Mouse (Mus musculus) limb, embryonic 15.5 days (tissue): ENCODE measurements around the gene Psmb9. TPM values are rescaled to one million over a fixed set of nuclear protein-coding genes. Genes with fewer than 3 reads are reported as not detected.
"Not testable (repeated sequence)": the region's sequence is repeated elsewhere in the genome, so short reads cannot be mapped to it uniquely, and the experiment has no call there.

Experiments
- ATAC-seq: fragments of 200-750 bp; cut with Nextera tagmentation; 2 replicates; pipeline ENCODE4 v1.8.0; 2017; ENCODE audit warnings: low read depth, moderate TSS enrichment; ENCODE audit not compliant: insufficient number of reproducible peaks, low FRiP score, low TSS enrichment
- H3K27ac ChIP-seq: fragments of 300-500 bp; sonication (generic); 2 replicates; pipeline ENCODE4 v1.5.1; 2015; ENCODE audit warnings: moderate library complexity, mild to moderate bottlenecking, inconsistent platforms
- H3K27me3 ChIP-seq: fragments of 300-500 bp; sonication (generic); 2 replicates; pipeline ENCODE4 v1.6.1; 2015; ENCODE audit warnings: inconsistent platforms
- H3K36me3 ChIP-seq: fragments of 300-500 bp; sonication (generic); 2 replicates; pipeline ENCODE4 v1.6.1; 2015; ENCODE audit warnings: inconsistent platforms
- H3K4me1 ChIP-seq: fragments of 300-500 bp; sonication (generic); 2 replicates; pipeline ENCODE4 v1.6.1; 2015; ENCODE audit warnings: inconsistent platforms
- H3K4me2 ChIP-seq: fragments of 300-500 bp; sonication (generic); 2 replicates; pipeline ENCODE4 v1.6.1; 2015; ENCODE audit warnings: mild to moderate bottlenecking, inconsistent platforms
- H3K4me3 ChIP-seq: fragments of 300-500 bp; sonication (generic); 2 replicates; pipeline ENCODE4 v1.5.1; 2015; ENCODE audit warnings: mild to moderate bottlenecking, inconsistent platforms
- H3K9ac ChIP-seq: fragments of 300-500 bp; sonication (generic); 2 replicates; pipeline ENCODE4 v1.6.1; 2015; ENCODE audit warnings: inconsistent platforms
- H3K9me3 ChIP-seq: fragments of 300-500 bp; sonication (generic); 2 replicates; pipeline ENCODE4 v1.6.1; 2016; ENCODE audit warnings: inconsistent platforms
- WGBS: fragments of 180-500 bp; shearing (Covaris S2); methylation state at CpG from one replicate; pipeline ENCODE4 v1.1.7; 2015; 5-methylcytosine and 5-hydroxymethylcytosine counted together
- polyA plus RNA-seq: library from polyadenylated mRNA; unstranded; fragments of >200 nt; fragmentation: Nextera tagmentation; extraction: Ambion mirVana; gene quantifications from 2 replicates; pipeline ENCODE4 v1.2.1, GENCODE M21; 2015

Gene Psmb9
- polyA plus RNA-seq, 1 experiment from 2014 or later, result 3.4 TPM

- ATAC-seq, result no peak
- H3K27me3 ChIP-seq, result peaks cover 9% of the 10 kb centered on the region; the same call in 1 of the 2 replicates
- no peak overlapping the region for H3K4me2 ChIP-seq
- H3K36me3 ChIP-seq, result no peaks in the 10 kb centered on the region
- no peaks in the 10 kb centered on the region for H3K4me1 ChIP-seq
- whole genome bisulfite sequencing, result 50% methylated on average over 1 of the region's 1 CpGs
- no peak overlapping the region for H3K4me3 ChIP-seq
- no peak overlapping the region for H3K27ac ChIP-seq
- no peak overlapping the region for H3K9ac ChIP-seq
- H3K9me3 ChIP-seq, result no peaks in the 10 kb centered on the region
Observed at GRCm38 (mm10) chr17:34174075-34174474, 13.5 kb downstream of the Psmb9 start.

- WGBS, result 92% methylated on average over 5 of the region's 5 CpGs
- Histone ChIP-seq H3K4me2 (no peak overlapping the region), H3K27ac (no peak overlapping the region), H3K9ac (no peak overlapping the region), H3K9me3 (no peaks in the 10 kb centered on the region), H3K4me3 (no peak overlapping the region), H3K36me3 (no peaks in the 10 kb centered on the region), H3K27me3 (peaks cover 9% of the 10 kb centered on the region; the same call in 1 of the 2 replicates), H3K4me1 (no peaks in the 10 kb centered on the region)
- ATAC-seq, result no peak
Observed at GRCm38 (mm10) chr17:34172528-34172927, 15.0 kb downstream of the Psmb9 start.

DNA sequence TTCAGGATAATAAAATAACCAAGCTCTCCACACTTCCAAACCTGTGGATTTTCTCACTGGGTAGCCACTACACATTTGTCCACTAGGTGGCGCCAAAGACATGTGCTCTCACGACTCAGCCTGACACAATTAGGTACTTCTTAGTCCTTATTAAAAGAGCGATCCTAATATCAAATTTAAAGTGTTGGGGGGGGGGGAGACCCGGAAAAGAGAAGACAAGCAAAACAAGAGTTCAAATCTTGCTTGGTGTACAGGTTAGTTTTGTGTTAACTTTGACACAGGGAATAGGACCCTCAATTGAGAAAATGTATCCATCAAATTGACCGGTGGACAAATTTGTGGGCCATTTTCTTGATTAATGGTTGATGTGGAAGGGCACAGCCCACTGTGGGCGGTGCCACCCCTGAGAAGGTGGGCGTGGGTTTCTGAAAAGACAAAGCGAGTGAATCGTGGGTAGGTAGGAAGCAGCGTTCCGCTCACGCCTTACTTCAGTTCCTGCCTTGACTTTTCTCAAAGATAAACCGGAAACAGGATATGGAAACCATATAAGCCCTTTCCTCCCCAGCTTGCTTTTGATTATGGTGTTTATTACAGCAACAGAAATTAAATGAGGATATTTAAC, 16.6 kb downstream of the Psmb9 start:
- Histone ChIP-seq H3K4me3 (no peak overlapping the region), H3K9me3 (no peaks in the 10 kb centered on the region), H3K4me2 (no peak overlapping the region), H3K4me1 (no peaks in the 10 kb centered on the region), H3K9ac (no peak overlapping the region), H3K27ac (no peak overlapping the region), H3K36me3 (no peaks in the 10 kb centered on the region), H3K27me3 (0 out of 2 replicates have a peak, but pooled peaks cover 9% of the 10 kb centered on the region)
- ATAC-seq, result no peak
- WGBS, result 38% methylated on average over 13 of the region's 13 CpGs

DNA sequence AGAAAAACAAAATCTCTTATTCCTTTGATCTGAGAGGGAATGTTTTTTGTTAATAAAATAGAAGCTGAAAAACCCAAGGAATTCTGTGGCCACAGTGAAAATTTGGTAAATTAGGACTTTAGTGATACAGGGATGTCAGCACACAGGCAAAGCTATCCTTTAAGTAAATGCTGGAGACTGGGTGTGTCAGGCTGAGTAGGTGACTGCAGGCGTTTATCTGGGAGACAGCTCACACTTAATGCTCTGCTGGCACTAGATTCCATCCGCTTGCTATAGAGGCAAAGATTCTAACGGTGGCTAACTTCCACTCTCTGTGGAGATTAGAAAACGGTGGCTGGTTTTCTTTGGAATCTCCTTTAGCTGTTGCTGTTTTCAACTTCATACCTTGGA, 17.1 kb downstream of the Psmb9 start:
- no peaks in the 10 kb centered on the region for H3K4me1 ChIP-seq
- H3K27ac ChIP-seq, result no peak overlapping the region
- 0 out of 2 replicates have a peak, but pooled peaks cover 9% of the 10 kb centered on the region for H3K27me3 ChIP-seq
- ATAC-seq, result no peak
- no peak overlapping the region for H3K9ac ChIP-seq
- H3K9me3 ChIP-seq, result no peaks in the 10 kb centered on the region
- H3K36me3 ChIP-seq, result no peaks in the 10 kb centered on the region
- 25% methylated on average over 4 of the region's 4 CpGs for WGBS
- H3K4me3 ChIP-seq, result no peak overlapping the region
- H3K4me2 ChIP-seq, result no peak overlapping the region

DNA sequence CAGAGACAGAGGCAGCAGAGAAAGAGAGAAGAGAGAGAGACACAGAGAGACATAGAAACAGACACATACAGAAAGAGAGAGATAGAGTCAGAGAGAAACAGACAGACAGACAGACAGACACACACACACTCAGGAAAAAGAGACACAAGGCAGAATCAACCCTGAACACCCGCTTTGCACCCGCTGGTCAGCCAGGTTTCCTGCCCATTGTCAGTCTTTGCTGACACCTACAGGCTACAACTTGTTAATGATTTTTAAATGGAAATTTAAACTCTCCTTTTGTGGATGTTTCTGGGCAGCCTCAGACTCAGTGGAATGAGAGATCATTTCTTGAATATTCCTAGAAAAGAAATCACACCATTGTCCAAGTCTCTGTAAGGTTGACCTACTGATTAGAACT, 18.3 kb downstream of the Psmb9 start:
- Histone ChIP-seq H3K27ac (no peak overlapping the region), H3K4me2 (no peak overlapping the region), H3K4me1 (no peaks in the 10 kb centered on the region), H3K9ac (no peak overlapping the region), H3K36me3 (no peaks in the 10 kb centered on the region), H3K4me3 (no peak overlapping the region), H3K27me3 (0 out of 2 replicates have a peak, but pooled peaks cover 9% of the 10 kb centered on the region), H3K9me3 (no peaks in the 10 kb centered on the region)
- ATAC-seq, result no peak
- 2% methylated on average over 2 of the region's 2 CpGs for WGBS

- Histone ChIP-seq H3K4me2 (no peak overlapping the region), H3K4me3 (no peak overlapping the region), H3K27me3 (0 out of 2 replicates have a peak, but pooled peaks cover 2% of the 10 kb centered on the region), H3K4me1 (no peaks in the 10 kb centered on the region), H3K27ac (no peak overlapping the region), H3K36me3 (no peaks in the 10 kb centered on the region), H3K9ac (no peak overlapping the region), H3K9me3 (no peaks in the 10 kb centered on the region)
- ATAC-seq, result no peak
- 88% methylated on average over 6 of the region's 6 CpGs for WGBS
Observed at GRCm38 (mm10) chr17:34165033-34165730, 22.4 kb downstream of the Psmb9 start.

- no peaks in the 10 kb centered on the region for H3K36me3 ChIP-seq
- no peak for ATAC-seq
- H3K9ac ChIP-seq, result no peak overlapping the region
- H3K4me2 ChIP-seq, result no peak overlapping the region
- no peak overlapping the region for H3K4me3 ChIP-seq
- WGBS, result 42% methylated on average over 9 of the region's 9 CpGs
- H3K27me3 ChIP-seq, result 0 out of 2 replicates have a peak, but pooled peaks cover 2% of the 10 kb centered on the region
- H3K27ac ChIP-seq, result no peak overlapping the region
- H3K9me3 ChIP-seq, result no peaks in the 10 kb centered on the region
- H3K4me1 ChIP-seq, result no peaks in the 10 kb centered on the region
Observed at GRCm38 (mm10) chr17:34164202-34164895, 23.2 kb downstream of the Psmb9 start.

DNA sequence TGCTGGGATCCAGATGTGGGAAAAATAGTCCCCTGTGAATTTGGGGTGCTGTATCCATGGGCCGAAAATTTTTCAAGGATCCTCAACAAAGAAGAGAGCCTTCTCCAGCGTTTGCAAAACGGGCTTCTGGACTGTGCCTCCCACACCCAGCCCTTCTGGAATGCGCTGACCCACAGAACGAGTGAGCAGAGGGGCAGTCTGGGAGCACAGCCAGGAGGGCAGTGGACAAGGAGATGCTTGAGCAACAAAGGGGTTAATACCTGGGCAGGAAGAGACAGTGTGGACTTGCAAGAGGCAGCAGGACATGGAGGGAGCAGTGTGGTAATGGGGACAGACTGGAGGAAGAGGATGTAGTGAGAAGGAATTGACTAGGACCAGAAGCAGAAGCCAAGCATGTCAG, 32.0 kb downstream of the Psmb9 start:
- Histone ChIP-seq H3K4me3 (no peak overlapping the region), H3K27ac (no peak overlapping the region), H3K4me2 (no peak overlapping the region), H3K4me1 (no peaks in the 10 kb centered on the region), H3K9me3 (no peaks in the 10 kb centered on the region), H3K36me3 (no peaks in the 10 kb centered on the region), H3K27me3 (no peaks in the 10 kb centered on the region; the same call in 1 of the 2 replicates), H3K9ac (no peak overlapping the region)
- 41% methylated on average over 5 of the region's 5 CpGs for WGBS
- no peak for ATAC-seq

DNA sequence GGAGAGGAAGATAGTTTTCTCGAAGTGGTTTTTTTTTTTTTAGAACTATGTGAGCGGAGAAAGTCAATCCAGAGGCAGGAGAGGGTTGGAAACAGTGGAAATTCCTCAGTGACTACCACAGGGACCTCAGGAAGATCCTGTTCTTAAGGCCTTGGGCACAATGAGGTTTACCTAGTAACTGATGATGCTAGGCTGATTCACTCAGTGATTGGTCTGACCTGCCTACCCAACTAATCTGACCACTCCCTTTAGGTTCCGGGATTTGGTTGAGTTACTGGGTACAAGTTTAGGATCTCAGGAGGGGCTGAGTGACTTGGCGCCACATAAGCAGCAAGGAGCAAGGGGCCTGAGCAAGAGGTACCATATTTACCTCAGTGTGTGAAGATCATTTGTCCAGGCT, 34.6 kb downstream of the Psmb9 start, which contains the start of gene H2-DMb1:
Gene H2-DMb1, plus strand, starts transcription at position 150 of the 400 bp plus-strand sequence.
- Histone ChIP-seq H3K27ac (no peak within 1 kb of the TSS), H3K9ac (no peak within 1 kb of the TSS), H3K4me3 (no peak within 1 kb of the TSS), H3K4me1 (no peaks in the 10 kb centered on the region), H3K4me2 (no peak within 1 kb of the TSS), H3K9me3 (no peaks in the 10 kb centered on the region), H3K27me3 (no peaks in the 10 kb centered on the region), H3K36me3 (no peaks in the 10 kb centered on the region)
- ATAC-seq, result peak; percentile 63; the same call in 1 of the 2 replicates
- 64% methylated on average over 4 of the region's 4 CpGs for WGBS

GRCm38 (mm10) chr17:34144960-34145371, 42.6 kb downstream of the Psmb9 start:
- Histone ChIP-seq H3K27ac (no peak overlapping the region), H3K27me3 (peaks cover 19% of the 10 kb centered on the region), H3K4me2 (no peak overlapping the region), H3K9me3 (no peaks in the 10 kb centered on the region), H3K4me1 (peaks cover 12% of the 10 kb centered on the region), H3K4me3 (no peak overlapping the region), H3K9ac (no peak overlapping the region), H3K36me3 (no peaks in the 10 kb centered on the region)
- 73% methylated on average over 3 of the region's 3 CpGs for WGBS
- ATAC-seq, result no peak

DNA sequence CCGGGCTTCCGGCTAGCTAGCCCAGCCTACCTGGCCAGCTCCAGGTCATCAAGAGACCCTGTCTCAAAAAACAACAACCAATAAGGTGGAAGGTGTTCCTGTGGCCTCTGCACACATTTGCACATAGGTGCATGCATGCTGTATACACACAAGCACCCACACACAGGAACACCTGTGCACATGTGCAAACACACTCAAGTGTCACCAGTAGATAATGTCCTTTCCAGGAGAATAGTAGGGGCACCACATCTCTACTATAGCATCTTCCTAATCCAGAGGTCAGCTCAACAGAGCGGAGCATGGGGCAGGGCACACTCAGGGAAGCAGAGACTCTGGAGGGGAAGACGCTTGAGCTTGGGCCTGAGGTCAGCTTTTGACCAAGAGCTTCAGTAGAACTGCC, 43.3 kb downstream of the Psmb9 start:
- 90% methylated on average over 4 of the region's 4 CpGs for WGBS
- peaks cover 18% of the 10 kb centered on the region for H3K4me1 ChIP-seq
- H3K36me3 ChIP-seq, H3K9ac ChIP-seq, ATAC-seq, H3K27ac ChIP-seq, H3K4me2 ChIP-seq, H3K4me3 ChIP-seq, H3K9me3 ChIP-seq: not testable (repeated sequence)
- peaks cover 25% of the 10 kb centered on the region for H3K27me3 ChIP-seq

GRCm38 (mm10) chr17:34143461-34143860, 44.1 kb downstream of the Psmb9 start:
- no peak overlapping the region for H3K4me2 ChIP-seq
- H3K27me3 ChIP-seq, result peaks cover 33% of the 10 kb centered on the region
- no peak overlapping the region for H3K4me3 ChIP-seq
- no peaks in the 10 kb centered on the region for H3K36me3 ChIP-seq
- no peaks in the 10 kb centered on the region for H3K9me3 ChIP-seq
- 73% methylated on average over 4 of the region's 5 CpGs for WGBS
- no peak overlapping the region for H3K27ac ChIP-seq
- H3K9ac ChIP-seq, result no peak overlapping the region
- H3K4me1 ChIP-seq, result peaks cover 21% of the 10 kb centered on the region
- ATAC-seq, result no peak
